Mouse (Mus musculus): ENCODE measurements around the gene Khk.
A peak's percentile ranks its signal among the peaks of the same experiment; 100 is the strongest.

Gene Khk

GRCm38 (mm10) chr5:30934725-30935461 is 13.7 kb downstream of the Khk start:
- DNase-seq = no peak

- no peak for DNase-seq
These were observed 21.8 kb downstream of the Khk start for GRCm38 (mm10) chr5:30943004-30943403.

DNA sequence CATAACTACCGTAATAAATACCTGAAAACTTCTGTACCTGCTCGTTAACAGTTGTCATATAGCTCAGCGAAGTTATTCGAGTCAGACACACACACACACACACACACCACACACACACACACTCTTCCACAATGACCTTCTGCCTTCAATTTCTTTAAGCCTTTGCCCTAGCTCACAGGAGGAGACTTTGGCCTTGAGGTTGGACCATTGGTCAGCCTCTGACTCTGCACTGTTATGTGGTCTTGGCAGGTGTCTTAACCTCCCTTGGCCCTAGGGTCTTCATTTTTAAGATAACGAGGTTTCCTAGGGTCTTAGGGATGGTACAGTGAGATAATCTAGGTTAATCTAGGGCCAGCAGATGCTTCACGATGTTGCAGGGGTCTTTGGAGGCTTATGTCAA is 23.1 kb downstream of the Khk start:
- DNase-seq = no peak

- no peak for DNase-seq
These were observed 23.9 kb downstream of the Khk start, which contains the start of gene Cgref1 for GRCm38 (mm10) chr5:30944956-30945781. TSS of gene Cgref1 (minus strand) at chr5:30945591.

DNA sequence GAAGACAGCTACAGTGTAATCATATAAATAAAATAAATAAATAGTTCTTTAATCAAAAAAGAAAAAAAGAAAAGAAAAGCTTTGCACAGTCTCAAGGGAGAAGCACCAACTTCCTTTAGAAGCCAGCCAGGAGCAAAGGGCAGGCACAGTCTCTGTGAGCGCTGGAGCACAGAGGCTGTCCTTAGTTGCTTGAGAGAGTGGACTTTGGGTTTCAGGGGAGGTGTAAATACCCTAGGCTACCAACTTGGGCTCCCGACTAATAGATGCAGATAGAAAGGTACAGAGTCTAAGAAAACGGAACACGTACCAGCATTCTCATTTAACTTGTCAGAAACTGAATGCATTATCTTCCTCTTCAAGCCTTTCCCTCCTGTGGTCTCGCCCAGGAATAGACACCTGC is 27.4 kb downstream of the Khk start:
- DNase-seq = no peak

- DNase-seq = peak; percentile 84 to 91
These were observed 28.6 kb downstream of the Khk start for GRCm38 (mm10) chr5:30949654-30950326.

DNA sequence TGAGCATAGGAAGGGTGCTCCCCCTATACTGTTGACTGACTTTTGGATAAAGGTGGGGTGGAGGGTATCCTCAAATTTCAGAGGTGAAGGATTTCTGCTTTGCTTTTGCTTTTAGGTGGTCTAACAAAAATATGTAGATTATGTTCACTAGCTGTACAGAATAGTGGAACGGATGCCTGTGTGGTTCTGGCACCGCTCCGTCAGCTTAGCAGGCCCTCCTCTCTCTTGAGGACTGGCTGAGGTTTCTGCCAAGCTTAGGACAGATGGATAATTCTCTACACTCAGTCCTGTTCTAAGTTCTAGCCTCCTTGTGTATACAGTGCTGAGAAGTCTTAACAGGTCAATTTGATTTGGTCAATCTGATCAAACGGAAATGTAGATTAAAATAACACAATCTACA is 29.2 kb downstream of the Khk start:
- no peak for DNase-seq

DNA sequence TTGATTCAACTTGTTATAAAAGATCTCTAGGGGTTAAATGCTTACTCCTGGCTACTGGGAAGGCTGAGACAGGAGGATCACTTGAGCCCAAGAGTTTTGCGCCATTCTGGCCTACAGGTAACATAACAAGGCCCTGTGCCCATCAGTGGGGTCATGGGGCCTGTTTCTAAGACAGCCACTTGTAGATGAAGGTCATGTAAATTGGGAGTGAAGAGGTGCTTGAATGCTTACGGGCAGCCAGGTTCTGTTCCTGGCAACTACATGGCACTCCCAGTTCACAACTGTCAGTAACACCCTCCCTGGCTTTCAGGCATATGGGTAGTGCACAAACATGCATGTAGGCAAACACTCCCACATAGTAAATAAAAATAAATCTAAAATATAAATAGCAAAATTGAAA is 29.7 kb downstream of the Khk start:
- DNase-seq = no peak

- no peak for DNase-seq
These were observed 30.5 kb downstream of the Khk start for GRCm38 (mm10) chr5:30951706-30952105.

GRCm38 (mm10) chr5:30952551-30952950 is 31.3 kb downstream of the Khk start:
- DNase-seq = no peak

DNA sequence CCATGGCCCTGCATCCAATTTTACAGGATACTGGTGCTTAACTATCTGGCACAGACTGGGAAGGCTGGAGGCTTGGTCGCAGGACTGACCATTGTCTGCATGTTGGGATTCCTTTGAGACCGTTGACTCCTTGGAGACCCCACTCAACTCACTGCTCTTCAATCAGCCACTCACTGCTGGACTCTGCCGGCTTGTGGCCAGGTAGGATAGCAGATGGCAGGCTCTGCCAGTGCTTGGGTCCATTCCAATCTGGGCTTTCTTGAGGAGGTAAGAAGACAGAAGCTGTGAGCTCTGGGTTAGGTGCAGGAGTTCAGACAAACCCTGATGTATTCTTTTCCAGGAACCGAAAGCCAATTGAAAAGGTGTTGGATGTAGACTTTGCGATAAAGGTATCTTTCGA is 32.8 kb downstream of the Khk start:
- DNase-seq = no peak

GRCm38 (mm10) chr5:30954556-30954955 is 33.3 kb downstream of the Khk start:
- no peak for DNase-seq

- DNase-seq = no peak
These were observed 34.5 kb downstream of the Khk start for GRCm38 (mm10) chr5:30955751-30956150.

DNA sequence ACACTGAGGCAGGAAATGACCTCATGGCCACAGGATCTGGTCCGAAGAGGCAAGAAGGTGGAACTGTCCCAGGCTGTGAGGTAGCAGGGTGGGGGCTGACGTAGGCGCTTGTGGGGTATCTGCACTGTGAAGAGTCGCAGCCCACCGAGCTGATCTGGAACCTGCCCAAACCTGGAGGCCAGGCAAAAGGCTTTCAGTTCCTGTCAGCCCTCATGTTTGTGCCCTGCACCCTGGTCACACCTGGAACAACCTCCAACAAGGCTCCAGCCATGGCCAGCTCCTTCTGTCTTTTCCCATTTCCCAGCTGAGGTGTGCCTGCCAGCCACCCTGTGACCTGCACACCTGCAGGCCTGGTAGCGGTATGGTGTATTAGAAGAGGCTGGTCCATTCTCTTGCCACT is 36.7 kb downstream of the Khk start:
- DNase-seq = no peak

DNA sequence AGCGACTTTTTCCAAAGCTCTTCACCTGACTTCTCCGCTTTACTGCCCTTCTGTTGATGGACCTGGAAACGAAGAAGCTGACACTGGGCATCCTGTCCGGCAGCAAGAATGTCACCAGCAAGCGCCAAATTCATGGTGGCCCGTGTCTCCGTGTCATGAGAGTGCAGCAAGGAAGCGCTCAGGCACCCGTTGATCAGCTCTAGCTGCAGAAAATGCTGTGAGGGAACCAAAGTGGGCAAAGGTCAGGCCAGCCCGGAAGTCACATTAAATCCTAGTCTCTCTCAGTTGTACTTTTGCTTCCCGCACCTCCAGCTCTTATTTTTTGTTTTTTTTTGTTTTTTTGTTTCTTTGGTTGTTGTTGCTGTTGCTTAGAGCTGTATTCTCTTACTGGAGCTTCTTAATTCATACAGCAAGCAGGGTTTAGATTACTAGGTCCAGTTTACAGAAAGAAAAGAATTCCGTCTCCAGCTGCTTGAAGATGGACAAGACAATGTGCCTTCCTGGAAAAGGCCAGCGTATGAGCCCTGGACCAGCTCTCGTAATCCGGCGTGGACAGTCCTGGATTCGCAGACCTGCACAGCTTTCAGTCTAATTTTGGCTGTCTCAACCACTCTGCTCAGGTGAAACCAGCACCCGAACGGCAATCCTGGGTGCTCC is 38.1 kb downstream of the Khk start:
- DNase-seq = no peak

DNA sequence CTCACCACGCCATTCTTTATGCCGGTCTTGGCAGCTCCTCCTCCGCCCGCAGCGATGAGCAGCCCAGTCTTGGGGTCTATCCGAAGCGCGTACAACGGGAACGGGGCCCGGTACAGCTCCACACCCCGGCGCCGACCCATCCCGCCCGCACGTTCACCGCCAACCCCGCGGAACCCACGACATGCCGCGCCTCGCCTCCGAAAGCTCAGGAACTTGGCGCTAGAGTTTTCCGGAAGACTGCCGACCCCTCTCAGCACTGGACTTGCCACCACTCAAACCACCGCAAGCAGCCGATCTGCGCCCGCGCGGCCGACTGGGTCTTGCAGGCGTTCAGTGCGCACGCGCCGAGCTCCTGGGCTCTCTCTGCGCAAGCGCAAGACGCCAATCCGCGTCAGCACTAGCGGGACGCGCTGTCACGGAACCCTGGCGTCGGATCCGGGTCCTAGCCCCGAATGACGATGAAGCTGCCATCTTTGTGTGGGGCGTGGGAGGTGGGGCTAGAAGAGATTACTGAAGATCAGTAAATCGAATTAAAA is 38.8 kb downstream of the Khk start, which contains the start of gene Preb:
TSS of gene Preb (minus strand) at position 396 of the 536 bp plus-strand sequence.
- peak; percentile 97 to 98 for DNase-seq

- no peak for DNase-seq
These were observed 39.6 kb downstream of the Khk start for GRCm38 (mm10) chr5:30960814-30961213.

DNA sequence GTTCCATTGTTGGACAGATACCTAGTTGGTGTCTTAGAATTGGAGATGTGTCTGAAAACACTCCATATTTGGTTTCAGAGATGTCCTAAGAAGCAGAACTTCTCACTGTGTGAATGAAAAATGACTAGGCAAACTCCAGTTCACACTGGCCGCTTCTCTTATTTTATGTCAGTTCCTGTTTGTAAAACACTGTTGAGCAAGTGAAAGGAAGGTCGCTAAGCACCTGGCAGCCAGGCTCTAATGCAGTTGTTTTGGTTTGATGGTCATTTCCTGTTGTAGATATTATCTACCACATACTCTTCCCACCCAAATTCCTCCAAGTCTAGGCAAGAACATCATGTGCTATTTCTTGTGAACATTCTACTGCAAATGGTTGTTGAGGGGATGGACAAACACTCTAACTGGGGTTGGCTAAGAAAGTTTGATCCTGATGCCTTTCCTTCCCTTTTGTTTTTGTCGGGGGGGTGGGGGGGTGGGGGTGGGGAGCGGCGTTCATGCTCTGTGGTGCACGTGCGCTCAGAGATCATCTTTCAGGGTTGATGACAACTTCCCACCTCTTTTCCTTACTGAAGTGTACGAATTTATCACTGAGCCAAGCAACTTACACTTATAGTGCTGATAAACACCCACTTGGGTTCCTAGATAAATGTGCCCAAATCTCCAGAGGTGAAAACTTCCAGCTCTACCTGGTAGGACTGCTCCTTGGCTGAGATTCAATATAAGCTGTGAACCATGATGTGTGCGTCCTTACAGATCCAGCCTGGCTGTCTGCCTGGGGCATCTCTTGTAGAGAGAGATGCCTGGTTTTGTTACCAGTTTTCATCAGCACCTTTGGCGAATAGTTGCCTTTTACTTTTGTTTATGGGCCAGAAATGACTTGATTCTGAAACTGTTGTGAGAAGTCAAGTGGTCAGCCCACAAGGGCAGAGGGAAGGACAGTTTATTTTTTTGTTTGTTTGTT is 40.6 kb downstream of the Khk start:
- no peak for DNase-seq

DNA sequence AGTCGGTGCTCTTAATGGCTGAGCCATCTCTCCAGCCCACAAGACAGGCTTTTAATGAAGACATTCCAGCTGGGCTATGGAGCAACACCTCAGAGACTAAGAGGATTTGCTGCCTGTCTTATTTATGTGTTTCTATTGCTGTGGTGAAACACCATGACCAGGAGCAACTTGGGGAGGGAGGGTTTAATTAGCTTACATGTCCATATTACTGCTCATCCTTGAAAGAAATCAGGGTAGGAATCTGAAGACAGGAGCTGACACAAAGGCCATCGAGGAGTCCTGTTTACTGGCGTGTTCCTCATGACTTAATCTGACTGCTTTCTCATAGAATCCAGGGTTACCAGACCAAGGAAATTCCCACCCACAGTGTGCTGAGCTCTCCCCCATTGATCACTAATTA is 42.7 kb downstream of the Khk start:
- DNase-seq = no peak

DNA sequence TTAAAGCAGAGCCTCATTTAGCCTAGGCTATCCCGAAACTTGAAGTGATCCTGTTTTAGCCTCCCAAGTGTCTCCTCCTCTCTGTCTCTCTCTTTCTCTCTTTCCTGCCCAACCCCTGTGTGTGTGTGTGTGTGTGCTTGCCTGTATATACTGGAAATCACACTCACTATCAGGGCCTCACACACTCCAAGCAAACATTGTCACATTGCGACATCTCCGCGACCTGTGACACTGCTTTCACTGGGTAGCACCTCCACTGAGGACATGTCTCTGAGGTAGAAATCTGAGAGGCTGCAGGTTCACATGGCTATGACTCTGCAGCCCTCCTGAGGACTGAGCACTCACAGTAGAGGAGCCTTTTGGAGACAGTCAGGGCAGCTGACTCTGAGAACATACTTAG is 45.0 kb downstream of the Khk start:
- no peak for DNase-seq

- no peak for DNase-seq
These were observed 47.2 kb downstream of the Khk start, which contains the start of gene Tcf23 for GRCm38 (mm10) chr5:30968416-30968815. TSS of gene Tcf23 (plus strand) at chr5:30968662.

All from spleen, adult 18-20 months (tissue).